Mouse (Mus musculus): ENCODE measurements around the gene Gm17409. TPM values are rescaled to one million over a fixed set of nuclear protein-coding genes. Genes with fewer than 3 reads are reported as not detected.

Gm17409 gene
- polyA plus RNA-seq, 1 experiment from 2014 or later = not detected

DNA sequence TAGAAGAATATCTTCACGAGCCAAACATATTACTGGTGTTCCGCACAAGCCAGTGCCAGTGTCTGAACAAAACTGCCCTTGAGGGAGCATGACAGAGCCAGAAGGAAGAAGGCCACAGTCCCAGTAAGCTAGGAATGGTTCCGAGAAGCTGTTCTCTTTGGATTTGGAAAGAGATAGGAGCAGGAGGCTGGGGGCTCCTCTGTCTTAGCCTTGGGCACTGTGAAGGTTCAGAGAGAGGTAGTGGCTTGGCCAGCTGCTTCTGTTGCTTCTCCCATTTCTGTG is 17.3 kb downstream of the Gm17409 start:
- WGBS = 70% methylated on average over 3 of the region's 3 CpGs
- Histone ChIP-seq H3K27ac (peak overlapping the region; percentile 56; the same call in 1 of the 2 replicates), H3K4me1 (peaks cover 64% of the 10 kb centered on the region)

GRCm38 (mm10) chr2:58488404-58488803 is 18.5 kb downstream of the Gm17409 start:
- H3K4me3 ChIP-seq = no peak overlapping the region
- H3K27ac ChIP-seq = peak overlapping the region; percentile 79; the same call in 1 of the 2 replicates
- H3K4me1 ChIP-seq = peaks cover 64% of the 10 kb centered on the region
- H3K36me3 ChIP-seq = no peaks in the 10 kb centered on the region
- WGBS = 30% methylated on average over 8 of the region's 8 CpGs
- H3K9me3 ChIP-seq = no peaks in the 10 kb centered on the region
- H3K27me3 ChIP-seq (ENCODE audit: insufficient read depth, poor library complexity, severe bottlenecking) = no peaks in the 10 kb centered on the region
- DNase-seq (ENCODE audit: low spot score) = no peak

More for the DNA sequence above, 17.3 kb downstream of the Gm17409 start:
- H3K9me3 ChIP-seq = no peaks in the 10 kb centered on the region
- H3K36me3 ChIP-seq = no peaks in the 10 kb centered on the region
- H3K4me3 ChIP-seq = no peak overlapping the region
- H3K27me3 ChIP-seq (ENCODE audit: insufficient read depth, poor library complexity, severe bottlenecking) = no peaks in the 10 kb centered on the region
- no peak for DNase-seq (ENCODE audit: low spot score)

GRCm38 (mm10) chr2:58489275-58489674 is 19.4 kb downstream of the Gm17409 start:
- Histone ChIP-seq H3K4me1 (peaks cover 58% of the 10 kb centered on the region), H3K9me3 (no peaks in the 10 kb centered on the region), H3K4me3 (no peak overlapping the region), H3K27ac (peak overlapping the region; percentile 79), H3K36me3 (no peaks in the 10 kb centered on the region), H3K27me3 (ENCODE audit: insufficient read depth, poor library complexity, severe bottlenecking) (no peaks in the 10 kb centered on the region)
- DNase-seq (ENCODE audit: low spot score) = peak; percentile 79
- 61% methylated on average over 9 of the region's 9 CpGs for WGBS

DNA sequence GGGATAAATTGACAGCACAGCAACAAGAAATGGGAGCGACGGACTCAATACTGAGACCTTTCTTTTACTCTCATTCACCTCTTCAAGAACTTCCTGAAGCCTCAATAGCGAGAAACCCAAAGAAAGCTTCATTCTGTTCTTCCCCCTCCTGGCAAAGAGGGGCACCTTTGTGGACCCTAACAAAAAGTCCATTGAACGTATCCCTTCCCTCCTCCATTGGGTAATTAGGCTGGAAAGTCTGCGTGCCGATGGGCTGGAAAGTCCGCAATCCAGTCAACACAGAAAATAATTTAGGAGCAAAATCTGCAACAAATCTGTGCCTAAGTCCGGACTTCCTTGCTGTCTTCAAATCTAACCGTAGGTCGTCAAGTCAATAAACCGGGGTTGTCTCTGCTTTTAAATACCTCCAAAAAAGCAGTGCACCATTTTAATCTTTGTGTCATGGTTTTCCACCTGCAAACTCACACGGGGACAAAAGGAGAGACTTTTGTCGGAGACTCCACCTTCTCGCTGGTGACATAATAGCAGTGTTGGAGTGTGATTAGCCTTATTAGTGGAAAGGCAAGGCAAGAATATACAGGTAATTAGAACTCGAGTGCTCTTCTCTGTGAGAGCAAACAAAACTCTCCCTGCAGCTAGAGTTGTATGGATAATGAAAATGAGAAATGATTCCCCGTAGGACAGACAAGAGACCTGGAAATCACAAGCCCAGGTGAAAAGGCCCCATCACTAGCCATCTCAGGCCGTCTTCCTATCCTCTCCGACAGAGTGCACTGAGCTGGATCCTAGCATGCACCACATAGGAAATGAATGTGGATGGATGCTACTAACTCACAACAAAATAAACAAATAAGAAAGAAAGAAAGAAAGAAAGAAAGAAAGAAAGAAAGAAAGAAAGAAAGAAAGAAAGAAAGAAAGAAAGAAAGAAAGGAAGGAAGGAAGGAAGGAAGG is 24.0 kb downstream of the Gm17409 start:
- no peak overlapping the region for H3K4me3 ChIP-seq
- 88% methylated on average over 18 of the region's 18 CpGs for WGBS
- H3K36me3 ChIP-seq = peaks cover 8% of the 10 kb centered on the region; the same call in 1 of the 2 replicates
- no peak overlapping the region for H3K27ac ChIP-seq
- no peaks in the 10 kb centered on the region; the same call in 1 of the 2 replicates for H3K9me3 ChIP-seq
- H3K27me3 ChIP-seq (ENCODE audit: insufficient read depth, poor library complexity, severe bottlenecking) = no peaks in the 10 kb centered on the region
- H3K4me1 ChIP-seq = peaks cover 28% of the 10 kb centered on the region
- DNase-seq (ENCODE audit: low spot score) = no peak

DNA sequence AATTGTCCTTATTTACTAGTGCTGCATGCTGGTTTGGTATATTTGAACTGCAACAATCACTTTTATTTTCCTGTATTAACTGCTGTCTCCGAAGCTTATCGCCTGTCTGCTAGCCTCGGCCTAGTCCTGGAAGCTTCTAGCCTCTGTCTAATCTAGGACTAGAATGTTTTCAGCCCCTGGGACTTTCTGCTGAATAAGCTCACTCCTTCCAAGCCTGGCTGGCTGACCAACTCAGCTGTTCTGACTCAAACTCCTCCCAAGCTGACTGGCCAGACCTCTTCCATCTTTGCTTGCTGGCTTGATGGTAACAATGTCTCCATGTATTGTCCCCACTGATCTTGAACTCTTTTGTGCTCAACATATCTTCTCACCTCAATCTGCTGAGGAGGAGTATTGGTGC is 25.4 kb downstream of the Gm17409 start:
- Histone ChIP-seq H3K4me1 (peaks cover 15% of the 10 kb centered on the region; the same call in 1 of the 2 replicates), H3K27ac (no peak overlapping the region), H3K36me3 (peaks cover 13% of the 10 kb centered on the region; the same call in 1 of the 2 replicates), H3K9me3 (no peaks in the 10 kb centered on the region; the same call in 1 of the 2 replicates), H3K27me3 (ENCODE audit: insufficient read depth, poor library complexity, severe bottlenecking) (no peaks in the 10 kb centered on the region), H3K4me3 (no peak overlapping the region)
- DNase-seq (ENCODE audit: low spot score) = no peak
- 65% methylated on average over 3 of the region's 3 CpGs for WGBS

DNA sequence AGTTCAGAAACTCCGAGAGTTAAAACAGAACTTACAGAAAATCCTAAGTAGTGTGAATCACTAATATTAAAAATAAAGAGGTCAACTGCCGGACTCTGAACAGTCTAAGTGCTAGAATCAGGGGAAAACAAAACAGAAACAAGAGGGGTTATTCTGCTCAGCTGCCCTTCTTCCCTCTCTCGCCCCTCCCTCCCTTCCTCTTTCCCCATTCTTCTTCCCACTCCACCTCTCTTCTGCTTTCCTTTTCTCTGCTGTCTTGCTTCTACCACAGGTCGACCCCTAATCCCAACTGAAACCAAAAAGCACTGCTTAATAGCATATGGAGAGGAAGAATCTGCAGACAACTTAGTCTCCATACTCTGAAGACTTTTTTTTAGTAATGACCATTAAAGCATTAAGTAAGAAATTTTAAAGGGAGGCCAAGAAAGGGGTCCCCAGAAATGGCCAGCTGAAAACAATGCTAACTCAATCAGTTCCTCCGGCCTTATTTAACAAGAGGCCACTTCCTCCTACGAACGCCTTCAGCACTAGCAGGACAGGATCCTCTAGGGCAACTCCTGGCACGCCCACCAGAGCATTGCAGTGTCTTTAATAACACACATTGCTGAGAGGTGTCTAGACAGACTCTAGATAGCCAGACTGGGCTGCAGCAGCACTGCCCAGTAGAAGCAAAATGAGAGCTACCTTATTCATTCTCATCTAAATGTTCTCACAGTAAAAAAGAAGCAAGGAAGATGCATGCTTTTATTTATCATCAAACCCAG is 26.9 kb downstream of the Gm17409 start:
- no peak overlapping the region; the same call in 1 of the 2 replicates for H3K4me3 ChIP-seq
- 58% methylated on average over 8 of the region's 8 CpGs for WGBS
- H3K36me3 ChIP-seq = peaks cover 13% of the 10 kb centered on the region; the same call in 1 of the 2 replicates
- no peaks in the 10 kb centered on the region for H3K27me3 ChIP-seq (ENCODE audit: insufficient read depth, poor library complexity, severe bottlenecking)
- no peaks in the 10 kb centered on the region; the same call in 1 of the 2 replicates for H3K9me3 ChIP-seq
- H3K4me1 ChIP-seq = peaks cover 14% of the 10 kb centered on the region; the same call in 1 of the 2 replicates
- no peak for DNase-seq (ENCODE audit: low spot score)
- no peak overlapping the region for H3K27ac ChIP-seq

- peaks cover 35% of the 10 kb centered on the region for H3K4me1 ChIP-seq
- H3K36me3 ChIP-seq = no peaks in the 10 kb centered on the region
- no peaks in the 10 kb centered on the region for H3K27me3 ChIP-seq (ENCODE audit: insufficient read depth, poor library complexity, severe bottlenecking)
- no peaks in the 10 kb centered on the region for H3K9me3 ChIP-seq
- no peak for DNase-seq (ENCODE audit: low spot score)
- H3K4me3 ChIP-seq = no peak overlapping the region
- no peak overlapping the region for H3K27ac ChIP-seq
- 83% methylated on average over 9 of the region's 9 CpGs for WGBS
Observed at GRCm38 (mm10) chr2:58505306-58506090, 35.6 kb downstream of the Gm17409 start.

DNA sequence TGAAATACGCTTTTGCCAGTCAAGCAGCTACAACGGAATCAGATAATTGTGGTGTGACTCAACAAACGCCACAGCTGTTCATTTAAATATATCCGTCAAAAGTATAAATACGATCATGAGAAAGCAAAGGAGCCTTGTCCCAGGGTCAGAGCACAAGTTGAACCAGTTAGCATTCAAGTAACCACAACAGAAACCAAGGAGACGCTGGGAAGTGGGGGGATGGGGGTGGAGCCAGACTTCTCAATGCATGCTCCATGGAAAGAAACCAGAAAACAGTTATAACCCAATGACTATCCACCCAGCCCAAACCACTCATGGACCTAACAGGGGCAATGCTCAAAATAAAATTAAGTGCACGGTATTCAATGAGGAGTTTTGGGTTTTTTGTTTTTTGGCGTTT is 40.3 kb downstream of the Gm17409 start:
- Histone ChIP-seq H3K27ac (peak overlapping the region; percentile 47; the same call in 1 of the 2 replicates), H3K36me3 (peaks cover 3% of the 10 kb centered on the region; the same call in 1 of the 2 replicates), H3K27me3 (ENCODE audit: insufficient read depth, poor library complexity, severe bottlenecking) (no peaks in the 10 kb centered on the region), H3K4me3 (no peak overlapping the region), H3K4me1 (peaks cover 59% of the 10 kb centered on the region), H3K9me3 (no peaks in the 10 kb centered on the region)
- DNase-seq (ENCODE audit: low spot score) = no peak
- WGBS = 60% methylated on average over 8 of the region's 8 CpGs

- no peaks in the 10 kb centered on the region for H3K27me3 ChIP-seq (ENCODE audit: insufficient read depth, poor library complexity, severe bottlenecking)
- H3K4me3 ChIP-seq = 0 out of 2 replicates have a peak overlapping the region, but pooled peaks have one; percentile 8
- 42% methylated on average over 3 of the region's 3 CpGs for WGBS
- peak overlapping the region; percentile 53; the same call in 1 of the 2 replicates for H3K27ac ChIP-seq
- H3K9me3 ChIP-seq = no peaks in the 10 kb centered on the region
- peaks cover 74% of the 10 kb centered on the region for H3K4me1 ChIP-seq
- H3K36me3 ChIP-seq = peaks cover 3% of the 10 kb centered on the region; the same call in 1 of the 2 replicates
- no peak for DNase-seq (ENCODE audit: low spot score)
Observed at GRCm38 (mm10) chr2:58513212-58513611, 43.3 kb downstream of the Gm17409 start.

DNA sequence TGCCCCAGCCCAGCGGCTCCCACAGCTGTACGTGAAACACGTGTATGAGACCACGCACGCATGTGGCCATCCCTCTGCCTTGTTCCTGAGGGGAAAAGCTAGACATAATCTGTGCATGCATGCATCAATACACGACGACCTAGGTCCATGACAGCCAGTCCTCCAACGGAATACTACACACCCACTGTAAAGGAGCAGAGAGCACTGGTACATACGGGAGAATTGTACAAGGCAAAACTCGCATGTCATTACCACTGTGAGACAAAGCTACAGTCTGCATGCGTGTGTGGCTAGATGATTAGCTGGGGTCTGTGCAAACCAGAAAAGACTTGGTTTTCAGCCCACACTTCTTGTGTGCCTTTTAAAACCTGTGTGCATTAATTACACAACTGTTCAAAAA is 44.6 kb downstream of the Gm17409 start:
- Histone ChIP-seq H3K27me3 (ENCODE audit: insufficient read depth, poor library complexity, severe bottlenecking) (no peaks in the 10 kb centered on the region), H3K4me3 (no peak overlapping the region), H3K27ac (no peak overlapping the region), H3K9me3 (no peaks in the 10 kb centered on the region), H3K4me1 (peaks cover 71% of the 10 kb centered on the region), H3K36me3 (peaks cover 3% of the 10 kb centered on the region; the same call in 1 of the 2 replicates)
- no peak for DNase-seq (ENCODE audit: low spot score)
- 89% methylated on average over 11 of the region's 11 CpGs for WGBS

GRCm38 (mm10) chr2:58516000-58516399 is 46.1 kb downstream of the Gm17409 start:
- 14% methylated on average over 15 of the region's 15 CpGs for WGBS
- no peaks in the 10 kb centered on the region for H3K9me3 ChIP-seq
- peaks cover 3% of the 10 kb centered on the region; the same call in 1 of the 2 replicates for H3K36me3 ChIP-seq
- peak overlapping the region; percentile 45 for H3K4me3 ChIP-seq
- H3K27me3 ChIP-seq (ENCODE audit: insufficient read depth, poor library complexity, severe bottlenecking) = no peaks in the 10 kb centered on the region
- H3K27ac ChIP-seq = peak overlapping the region; percentile 82
- no peak for DNase-seq (ENCODE audit: low spot score)
- peaks cover 68% of the 10 kb centered on the region for H3K4me1 ChIP-seq

DNA sequence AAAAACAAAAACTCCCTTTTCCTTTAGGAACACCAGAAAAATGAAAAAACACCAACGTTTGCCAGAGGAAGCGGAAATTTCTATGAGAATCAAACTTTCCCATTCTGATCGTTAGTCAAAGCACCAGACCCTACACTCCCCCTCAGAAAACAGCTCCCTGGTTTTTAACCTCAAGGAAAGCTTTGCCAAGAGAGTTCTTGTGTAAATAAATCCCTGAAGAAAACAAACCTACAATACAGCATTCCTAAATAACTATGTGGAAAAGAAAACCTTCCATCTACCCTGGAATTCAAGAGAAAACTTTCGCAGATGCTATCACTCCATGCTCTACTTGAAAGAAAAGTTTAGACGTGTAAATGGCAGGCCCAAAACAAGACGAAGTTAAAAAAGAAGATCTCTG is 47.0 kb downstream of the Gm17409 start:
- Histone ChIP-seq H3K36me3 (no peaks in the 10 kb centered on the region), H3K4me3 (no peak overlapping the region), H3K27ac (peak overlapping the region; percentile 63; the same call in 1 of the 2 replicates), H3K27me3 (ENCODE audit: insufficient read depth, poor library complexity, severe bottlenecking) (no peaks in the 10 kb centered on the region), H3K4me1 (peaks cover 68% of the 10 kb centered on the region), H3K9me3 (no peaks in the 10 kb centered on the region)
- 41% methylated on average over 6 of the region's 6 CpGs for WGBS
- no peak for DNase-seq (ENCODE audit: low spot score)

Measured in heart, embryonic 10.5 days (tissue).